Mouse (Mus musculus) limb, embryonic 10.5 days (tissue): Measurements from ENCODE around the gene 6030445D17Rik. TPM values are rescaled to one million over a fixed set of nuclear protein-coding genes. Genes with fewer than 3 reads are reported as not detected.
A peak's percentile ranks its signal among the peaks of the same experiment; 100 is the strongest.

Experiments used
- DNase-seq: peaks from one replicate; pipeline ENCODE4 v3.0.0-alpha.2; 2017; ENCODE audit warnings: low spot score
- H3K27ac ChIP-seq: fragments of 300-500 bp; sonication (generic); 2 replicates; pipeline ENCODE4 v1.5.1; 2016; ENCODE audit warnings: mild to moderate bottlenecking
- H3K27me3 ChIP-seq: fragments of 300-500 bp; sonication (generic); 2 replicates; pipeline ENCODE4 v1.6.1; 2016; ENCODE audit warnings: low read depth, mild to moderate bottlenecking; ENCODE audit not compliant: poor library complexity, severe bottlenecking
- H3K36me3 ChIP-seq: fragments of 300-500 bp; sonication (generic); 2 replicates; pipeline ENCODE4 v1.6.1; 2016; ENCODE audit warnings: mild to moderate bottlenecking, moderate library complexity
- H3K4me1 ChIP-seq: fragments of 300-500 bp; sonication (generic); 2 replicates; pipeline ENCODE4 v1.6.1; 2016
- H3K4me3 ChIP-seq: fragments of 300-500 bp; sonication (generic); 2 replicates; pipeline ENCODE4 v1.5.1; 2016; ENCODE audit warnings: mild to moderate bottlenecking, moderate library complexity
- H3K9me3 ChIP-seq: fragments of 300-500 bp; sonication (generic); replicated peaks from 2 replicates; pipeline ENCODE4 v1.6.1; 2016; ENCODE audit warnings: mild to moderate bottlenecking
- WGBS: fragments of 180-500 bp; shearing (Covaris S2); methylation state at CpG from one replicate; pipeline ENCODE4 v1.1.7; 2016; 5-methylcytosine and 5-hydroxymethylcytosine counted together
- polyA plus RNA-seq: library from polyadenylated mRNA; unstranded; fragments of >200 nt; fragmentation: Nextera tagmentation; extraction: Ambion mirVana; gene quantifications from 2 replicates; pipeline ENCODE4 v1.2.1, GENCODE M21; 2016

Gene 6030445D17Rik
- polyA plus RNA-seq, result 0.11 and 0.16 TPM in 2 replicates

DNA sequence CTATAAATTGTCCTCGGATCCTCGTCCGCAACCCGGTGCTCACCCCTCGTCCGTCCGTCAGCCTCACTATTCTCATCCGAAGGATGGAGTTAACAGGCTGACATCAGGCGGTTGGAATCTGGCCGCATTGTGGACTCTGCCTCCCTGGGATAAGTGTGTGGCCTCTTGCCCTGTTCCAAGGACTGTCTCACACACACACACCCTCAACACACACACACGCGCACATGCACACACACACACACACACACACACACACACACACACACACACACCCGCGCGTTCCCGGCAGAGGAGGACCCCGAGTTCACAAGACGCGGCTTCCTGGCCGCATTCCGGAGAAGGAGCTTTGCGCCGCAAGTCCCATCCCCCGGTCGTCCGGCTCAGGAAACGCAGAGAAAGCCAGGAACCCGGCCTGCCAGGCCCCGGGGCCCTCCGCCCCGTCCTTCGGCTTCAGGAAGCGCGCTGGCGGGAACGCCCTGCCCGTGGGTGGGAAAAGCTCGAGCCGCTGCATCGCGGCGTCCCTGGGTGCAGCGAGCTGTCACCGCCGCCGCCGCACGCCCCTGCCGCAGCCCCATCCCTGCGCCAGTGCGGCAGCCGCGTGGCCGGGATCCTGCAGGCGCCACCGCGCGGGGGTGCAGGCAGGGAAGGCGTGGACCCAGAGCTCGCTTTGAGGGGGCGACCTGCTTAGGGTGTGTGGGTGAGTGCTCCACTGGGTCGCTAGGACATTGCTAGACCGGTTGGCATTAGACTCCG lies at the start of gene 6030445D17Rik:
Gene 6030445D17Rik (plus strand): TSS at position 165 of the 753 bp plus-strand sequence.
- DNase-seq, result peak; percentile 82
- peaks cover 36% of the 10 kb centered on the region for H3K4me1 ChIP-seq
- H3K27me3 ChIP-seq, result peaks cover 67% of the 10 kb centered on the region
- no peaks in the 10 kb centered on the region for H3K36me3 ChIP-seq
- under 1% methylated on average over 64 of the region's 64 CpGs for WGBS
- peak within 1 kb of the TSS; percentile 72 for H3K4me3 ChIP-seq
- no peaks in the 10 kb centered on the region for H3K9me3 ChIP-seq
- peak within 1 kb of the TSS; percentile 82 for H3K27ac ChIP-seq

DNA sequence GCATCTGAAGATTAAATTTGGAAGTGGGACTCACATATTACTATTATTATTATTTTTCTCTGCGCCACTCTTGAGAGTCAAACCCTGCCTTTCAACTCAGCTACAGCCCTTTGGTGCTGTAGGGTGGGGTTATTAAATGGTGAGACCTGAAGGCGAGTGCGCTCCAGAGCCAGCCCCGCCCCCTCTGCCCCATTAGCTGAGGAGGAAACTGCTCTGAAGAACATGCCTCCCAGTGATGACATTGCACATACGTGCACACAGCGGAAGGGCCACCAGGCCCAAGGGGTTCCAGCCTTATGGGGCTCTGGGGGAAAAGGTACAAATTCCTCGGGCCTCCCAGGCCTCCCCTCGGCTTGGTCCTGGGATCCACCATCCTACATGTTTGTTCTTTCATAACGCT lies 46.6 kb upstream of the 6030445D17Rik start:
- Histone ChIP-seq H3K36me3 (no peaks in the 10 kb centered on the region), H3K27me3 (peaks cover 21% of the 10 kb centered on the region), H3K27ac (no peak overlapping the region), H3K4me1 (peaks cover 5% of the 10 kb centered on the region), H3K9me3 (no peaks in the 10 kb centered on the region), H3K4me3 (no peak overlapping the region)
- no peak for DNase-seq
- 90% methylated on average over 9 of the region's 9 CpGs for WGBS

DNA sequence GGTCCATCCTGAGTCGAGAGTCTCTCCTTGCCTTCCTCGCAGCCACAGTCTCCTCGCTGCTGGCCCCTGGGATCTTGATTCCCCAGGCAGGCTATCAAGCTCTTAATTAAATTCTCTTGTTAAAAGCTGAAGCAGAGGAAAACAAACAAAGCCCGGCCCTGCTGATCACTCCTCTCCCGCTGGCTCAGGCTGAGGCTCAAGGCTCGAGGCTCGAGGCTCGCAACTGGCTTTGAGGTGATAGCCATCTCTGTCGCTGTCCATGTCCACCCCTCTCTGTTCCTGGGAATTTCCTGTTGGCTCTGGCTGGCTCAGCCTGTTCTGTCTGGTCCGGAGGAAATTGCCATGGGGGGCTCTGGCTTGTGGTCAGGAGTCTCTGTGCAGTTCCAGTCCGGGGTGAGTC lies 43.1 kb upstream of the 6030445D17Rik start:
- Histone ChIP-seq H3K4me1 (peaks cover 13% of the 10 kb centered on the region), H3K9me3 (no peaks in the 10 kb centered on the region), H3K27ac (no peak overlapping the region), H3K36me3 (no peaks in the 10 kb centered on the region), H3K27me3 (peaks cover 56% of the 10 kb centered on the region), H3K4me3 (no peak overlapping the region)
- DNase-seq, result no peak
- 26% methylated on average over 11 of the region's 11 CpGs for WGBS

DNA sequence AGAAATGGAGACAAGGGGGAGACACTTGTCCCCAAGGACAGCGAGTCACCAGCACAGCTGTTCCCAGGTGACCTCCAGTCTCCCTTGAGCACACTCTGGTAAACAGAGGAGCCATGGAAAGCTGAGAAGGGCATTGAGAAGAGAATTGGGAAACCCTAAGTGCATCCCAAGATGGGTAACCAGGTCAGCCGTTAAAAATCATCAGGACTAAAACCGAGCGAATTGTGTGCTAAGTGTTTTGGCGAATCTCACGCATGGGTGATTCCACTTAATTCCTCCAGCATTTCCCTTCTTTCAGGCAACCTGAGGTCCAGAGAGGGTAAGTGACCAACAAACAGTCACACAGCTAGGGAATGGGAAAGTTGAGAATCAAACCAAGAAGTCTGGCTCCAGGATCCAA lies 42.7 kb upstream of the 6030445D17Rik start:
- 84% methylated on average over 6 of the region's 6 CpGs for WGBS
- Histone ChIP-seq H3K4me1 (peaks cover 17% of the 10 kb centered on the region), H3K36me3 (no peaks in the 10 kb centered on the region), H3K4me3 (no peak overlapping the region), H3K9me3 (no peaks in the 10 kb centered on the region), H3K27me3 (peaks cover 60% of the 10 kb centered on the region), H3K27ac (no peak overlapping the region)
- no peak for DNase-seq

DNA sequence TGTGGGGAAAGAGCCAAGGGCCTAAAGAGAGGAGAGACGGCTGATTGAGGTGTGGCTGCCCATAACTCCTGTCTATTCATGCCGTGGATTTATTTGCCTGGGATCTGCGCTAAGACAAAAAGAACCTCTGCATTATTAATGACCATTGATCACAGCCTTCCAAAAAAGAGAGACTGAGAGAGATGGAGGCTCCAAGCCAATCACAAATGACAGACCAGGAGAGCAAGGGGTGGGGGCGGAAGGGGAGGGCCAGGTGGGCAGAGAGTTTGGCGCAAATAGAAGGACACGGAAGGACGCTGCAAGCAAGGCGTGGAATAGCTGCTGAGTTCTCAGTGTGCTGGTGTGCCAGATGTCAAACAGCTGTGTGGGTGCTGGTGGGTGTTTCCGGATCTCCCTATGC lies 38.8 kb upstream of the 6030445D17Rik start, which contains the start of gene Htr1d:
Gene Htr1d (plus strand): TSS at position 301 of the 400 bp plus-strand sequence.
- Histone ChIP-seq H3K4me1 (peaks cover 24% of the 10 kb centered on the region), H3K4me3 (peak within 1 kb of the TSS; percentile 62), H3K27ac (peak within 1 kb of the TSS; percentile 68), H3K9me3 (no peaks in the 10 kb centered on the region), H3K36me3 (no peaks in the 10 kb centered on the region), H3K27me3 (peaks cover 83% of the 10 kb centered on the region)
- 76% methylated on average over 9 of the region's 9 CpGs for WGBS
- DNase-seq, result no peak

DNA sequence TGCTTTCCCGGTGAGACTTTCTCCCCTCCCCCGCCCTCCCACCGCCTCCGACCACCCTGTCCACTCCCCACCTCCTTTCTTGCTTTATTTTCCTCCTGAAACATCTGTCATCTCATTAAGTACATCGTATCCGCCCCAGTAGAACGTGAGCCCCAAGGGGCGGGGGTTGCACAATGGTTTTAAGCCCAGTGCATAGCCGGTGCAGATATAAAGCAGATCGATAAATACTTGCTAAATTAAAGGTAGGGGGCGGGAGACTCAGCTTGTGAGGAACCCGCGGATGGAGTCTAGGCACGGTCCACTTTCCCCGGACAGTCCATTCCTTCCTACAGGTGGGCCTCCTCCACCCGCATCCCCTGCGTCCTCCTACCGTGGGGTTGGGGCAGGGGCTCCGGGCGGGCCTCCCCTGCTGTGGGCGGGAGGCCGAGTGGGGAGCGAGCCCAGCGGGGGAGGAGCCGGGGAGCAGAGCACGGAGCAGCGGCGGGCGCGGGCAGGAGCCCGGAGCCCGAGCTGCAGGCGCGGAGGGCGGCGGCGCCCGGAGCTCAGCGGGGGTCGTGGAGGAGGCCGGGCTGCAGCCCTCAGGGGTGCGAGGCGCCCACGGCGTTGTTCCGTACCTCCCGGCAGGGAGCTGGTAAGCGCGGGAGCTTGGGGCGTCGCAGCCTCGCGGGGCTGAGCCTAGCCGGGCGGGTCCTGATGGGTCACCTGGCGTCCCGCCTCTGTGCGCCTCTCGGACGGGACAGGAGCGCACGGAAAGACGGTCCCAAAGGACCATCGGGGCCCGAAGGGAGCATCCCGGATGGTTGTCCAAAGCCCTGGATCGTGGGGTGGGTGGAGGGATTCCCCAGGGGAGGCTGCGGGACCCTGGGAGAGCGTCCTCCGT lies 37.7 kb upstream of the 6030445D17Rik start:
- H3K27ac ChIP-seq, result peak overlapping the region; percentile 68
- WGBS, result 2% methylated on average over 70 of the region's 70 CpGs
- DNase-seq, result peak; percentile 59
- peaks cover 80% of the 10 kb centered on the region for H3K27me3 ChIP-seq
- H3K9me3 ChIP-seq, result no peaks in the 10 kb centered on the region
- H3K4me3 ChIP-seq, result peak overlapping the region; percentile 62
- H3K4me1 ChIP-seq, result peaks cover 19% of the 10 kb centered on the region
- no peaks in the 10 kb centered on the region for H3K36me3 ChIP-seq

DNA sequence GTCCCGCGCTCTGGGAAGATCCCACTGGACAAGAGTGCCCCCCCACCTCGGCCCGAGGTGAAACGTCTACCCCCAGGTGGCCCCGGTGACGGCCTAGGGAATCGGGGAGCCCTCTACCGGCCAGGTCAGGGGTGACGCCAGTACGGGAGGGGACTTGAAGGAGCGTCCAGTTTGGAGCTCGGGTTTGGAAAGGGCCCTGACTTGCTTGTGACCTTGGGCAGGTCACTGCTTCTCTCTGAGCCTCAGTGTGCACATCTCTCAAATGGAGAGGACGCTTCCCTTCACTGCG lies 37.1 kb upstream of the 6030445D17Rik start:
- H3K4me3 ChIP-seq, result peak overlapping the region; percentile 62
- WGBS, result 3% methylated on average over 15 of the region's 15 CpGs
- H3K9me3 ChIP-seq, result no peaks in the 10 kb centered on the region
- H3K4me1 ChIP-seq, result peaks cover 19% of the 10 kb centered on the region
- no peak for DNase-seq
- peaks cover 83% of the 10 kb centered on the region for H3K27me3 ChIP-seq
- 0 out of 2 replicates have a peak overlapping the region, but pooled peaks have one; percentile 68 for H3K27ac ChIP-seq
- H3K36me3 ChIP-seq, result no peaks in the 10 kb centered on the region

DNA sequence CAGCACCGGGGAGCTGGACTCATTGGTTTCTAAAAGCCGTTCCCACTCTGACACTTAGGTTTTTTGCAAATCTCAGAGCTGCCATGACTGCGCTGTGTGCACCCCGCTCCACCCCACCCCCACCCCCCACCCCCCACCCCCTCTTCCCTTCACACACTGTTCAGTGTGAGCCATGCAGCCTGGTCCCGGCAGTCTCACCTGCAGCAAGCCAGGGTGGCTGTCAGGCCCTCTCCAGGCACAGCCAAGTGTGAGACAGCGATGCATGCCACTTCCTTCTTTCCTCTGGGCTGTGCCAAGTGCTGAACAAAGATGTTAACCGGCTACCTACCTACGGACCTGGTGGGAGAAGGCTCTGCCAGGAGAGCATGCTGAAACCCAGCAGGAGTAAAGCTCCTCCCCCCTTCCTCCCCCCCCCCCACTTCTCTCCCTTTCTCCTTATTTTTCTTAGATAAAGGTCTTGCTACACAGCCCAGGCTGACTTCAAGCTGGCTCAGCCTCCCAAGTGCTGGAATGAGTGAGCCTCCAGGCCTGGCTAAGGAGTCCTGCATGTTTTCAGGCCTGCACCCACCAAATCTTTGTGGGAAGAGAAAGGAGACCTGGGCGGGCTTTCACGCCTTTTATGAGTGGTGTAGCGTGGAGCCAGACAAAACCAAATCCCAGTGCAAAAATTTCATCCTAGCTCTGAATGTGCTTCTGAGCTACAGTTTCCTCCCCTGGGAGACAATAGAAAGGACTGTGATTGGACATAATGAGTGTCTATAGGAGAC lies 31.3 kb upstream of the 6030445D17Rik start:
- DNase-seq, result no peak
- no peaks in the 10 kb centered on the region for H3K36me3 ChIP-seq
- peaks cover 25% of the 10 kb centered on the region for H3K27me3 ChIP-seq
- 0 out of 2 replicates have a peak overlapping the region, but pooled peaks have one; percentile 6 for H3K4me3 ChIP-seq
- WGBS, result 50% methylated on average over 11 of the region's 11 CpGs
- H3K4me1 ChIP-seq, result peaks cover 13% of the 10 kb centered on the region
- H3K27ac ChIP-seq, result peak overlapping the region; percentile 66
- H3K9me3 ChIP-seq, result no peaks in the 10 kb centered on the region

DNA sequence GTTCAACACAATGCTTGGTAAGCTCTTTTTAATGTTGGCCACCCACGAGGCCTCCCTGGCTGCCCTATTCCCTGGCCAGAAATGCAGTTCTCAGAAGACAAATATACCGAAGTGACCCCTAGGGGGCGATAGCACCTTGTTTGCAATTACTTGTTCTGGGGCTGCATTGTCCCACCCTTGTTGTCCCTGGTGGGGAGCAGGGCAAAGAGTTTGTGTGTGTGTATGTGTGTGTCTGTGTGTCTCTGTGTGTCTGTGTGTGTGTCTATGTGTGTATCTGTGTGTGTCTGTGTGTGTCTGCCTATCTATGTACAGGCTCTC lies 30.7 kb upstream of the 6030445D17Rik start:
- no peaks in the 10 kb centered on the region for H3K36me3 ChIP-seq
- H3K27me3 ChIP-seq, result peaks cover 19% of the 10 kb centered on the region
- 2% methylated on average over 3 of the region's 3 CpGs for WGBS
- no peak overlapping the region for H3K4me3 ChIP-seq
- H3K4me1 ChIP-seq, result peaks cover 13% of the 10 kb centered on the region
- H3K27ac ChIP-seq, result peak overlapping the region; percentile 66; the same call in 1 of the 2 replicates
- DNase-seq, result peak; percentile 76
- no peaks in the 10 kb centered on the region for H3K9me3 ChIP-seq

DNA sequence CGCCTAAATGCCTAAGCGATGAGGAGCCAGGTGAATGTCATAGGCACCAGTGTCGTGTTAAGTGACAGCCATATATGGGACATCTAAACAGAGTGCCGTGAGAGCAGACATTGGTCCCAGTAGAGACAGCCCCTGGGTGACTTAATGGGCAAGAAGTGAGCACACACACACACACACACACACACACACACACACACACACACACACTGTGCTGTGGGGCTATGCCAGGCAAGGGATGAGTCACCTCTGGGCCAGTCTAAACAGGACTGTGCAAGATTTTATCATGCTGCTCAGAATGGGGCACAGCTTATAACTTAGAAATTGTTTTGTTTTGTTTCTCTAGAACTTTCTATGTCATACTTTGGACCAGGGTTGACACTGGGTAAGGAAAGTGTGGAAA lies 28.0 kb upstream of the 6030445D17Rik start:
- no peak overlapping the region for H3K4me3 ChIP-seq
- H3K4me1 ChIP-seq, result peaks cover 13% of the 10 kb centered on the region
- no peak for DNase-seq
- no peaks in the 10 kb centered on the region for H3K36me3 ChIP-seq
- H3K27me3 ChIP-seq, result peaks cover 9% of the 10 kb centered on the region; the same call in 1 of the 2 replicates
- H3K9me3 ChIP-seq, result no peaks in the 10 kb centered on the region
- 92% methylated on average over 4 of the region's 4 CpGs for WGBS
- H3K27ac ChIP-seq, result no peak overlapping the region

DNA sequence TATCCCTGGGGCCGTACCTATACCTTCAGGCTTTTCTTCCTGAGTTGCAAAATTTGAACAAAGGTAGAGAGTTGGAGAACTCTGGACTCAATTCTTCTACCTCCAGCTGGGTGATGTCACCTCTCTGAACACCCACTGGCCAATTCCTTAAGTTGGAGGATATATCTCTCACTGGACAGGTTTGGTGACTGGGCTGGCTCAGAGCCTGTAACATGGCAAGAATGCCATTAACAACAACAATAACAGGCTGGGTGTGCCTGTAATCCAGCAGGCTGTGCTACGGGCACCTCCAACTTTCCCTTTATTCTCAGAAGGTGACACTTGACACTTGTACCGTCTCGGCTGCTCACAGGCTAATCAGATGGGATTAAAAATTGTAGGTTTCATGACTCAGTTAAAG lies 22.9 kb upstream of the 6030445D17Rik start:
- Histone ChIP-seq H3K36me3 (no peaks in the 10 kb centered on the region), H3K27me3 (no peaks in the 10 kb centered on the region), H3K27ac (no peak overlapping the region), H3K4me3 (no peak overlapping the region), H3K4me1 (no peaks in the 10 kb centered on the region), H3K9me3 (no peaks in the 10 kb centered on the region)
- no peak for DNase-seq
- 72% methylated on average over 4 of the region's 4 CpGs for WGBS

DNA sequence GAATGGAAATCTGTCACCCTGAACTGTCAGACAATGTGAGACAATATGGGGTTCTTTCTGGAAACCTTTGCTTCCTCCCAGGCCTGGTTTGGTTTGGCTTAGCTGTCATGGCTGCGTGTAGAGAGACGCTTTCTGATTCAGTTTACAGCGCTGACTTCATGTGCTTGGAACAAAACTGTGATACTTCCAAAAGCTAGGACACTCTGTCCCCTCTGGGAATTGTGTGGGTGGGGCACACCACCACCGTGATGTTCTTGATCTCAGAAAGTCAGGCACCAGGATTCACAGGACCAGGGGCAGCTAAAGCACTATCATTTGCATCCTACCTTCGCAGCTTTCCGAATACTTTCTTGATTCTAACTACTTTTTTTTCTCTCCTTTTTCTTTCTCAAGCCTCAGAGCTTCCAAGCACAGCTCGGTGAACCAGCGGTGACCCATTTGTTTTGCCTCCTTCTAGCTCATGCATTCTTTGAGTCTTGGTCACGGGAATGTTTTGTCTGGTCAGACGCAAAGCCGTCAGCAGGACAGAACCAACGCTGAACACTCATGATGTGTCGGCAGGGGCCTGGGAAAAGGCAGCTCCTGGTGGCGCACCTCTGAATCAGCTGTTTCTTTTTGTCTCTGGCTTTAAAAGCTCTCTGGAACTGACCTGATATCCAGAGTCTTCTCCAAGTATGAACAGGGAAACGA lies 20.6 kb upstream of the 6030445D17Rik start:
- no peaks in the 10 kb centered on the region for H3K9me3 ChIP-seq
- WGBS, result 83% methylated on average over 15 of the region's 15 CpGs
- no peaks in the 10 kb centered on the region for H3K27me3 ChIP-seq
- no peaks in the 10 kb centered on the region for H3K4me1 ChIP-seq
- H3K36me3 ChIP-seq, result no peaks in the 10 kb centered on the region
- no peak for DNase-seq
- H3K27ac ChIP-seq, result no peak overlapping the region
- H3K4me3 ChIP-seq, result no peak overlapping the region
